Mouse (Mus musculus) monocyte, adult 5-6 weeks (primary cell): ENCODE measurements at regions not wholly inside any gene's neighbourhood (a gene's known extent, or its start where the extent isn't known, plus 50 kb on each side); places are given as distances from the start of the nearest gene placed in this dataset.

Experiments
- ATAC-seq: fragments of 153-309, 156-312 bp; replicated peaks from 2 replicates; pipeline ENCODE4 v1.8.0; 2017; ENCODE audit warnings: mild to moderate bottlenecking; ENCODE audit not compliant: low TSS enrichment, insufficient number of reproducible peaks, severe bottlenecking, poor library complexity, low FRiP score

DNA sequence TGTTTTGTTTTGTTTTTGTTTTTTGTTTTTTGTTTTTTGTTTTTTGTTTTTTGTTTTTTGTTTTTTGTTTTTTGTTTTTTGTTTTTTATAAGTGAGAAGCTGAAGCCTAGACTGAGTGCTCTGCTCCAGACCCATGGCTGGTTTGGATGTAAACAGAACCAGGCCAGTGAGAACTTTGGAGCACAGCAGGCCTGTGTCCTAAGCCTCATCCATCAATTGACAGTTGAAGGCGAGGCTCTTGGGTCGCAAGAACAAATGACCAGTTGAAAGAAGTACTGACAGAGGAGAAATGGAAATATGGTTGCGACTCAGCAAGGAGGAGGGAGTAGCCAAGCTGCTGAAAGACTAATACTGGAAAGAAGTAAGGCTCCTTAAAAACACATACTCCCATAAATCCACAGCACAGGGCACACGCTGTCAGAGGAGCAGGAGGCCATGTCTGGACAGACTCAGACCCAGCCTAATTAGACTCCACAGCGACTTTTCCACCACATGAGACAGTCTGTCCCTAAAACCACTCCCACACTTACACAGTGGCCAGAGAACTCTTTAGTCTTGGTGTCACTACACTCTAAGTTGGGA, 240.6 kb upstream of the Akirin2 start:
- ATAC-seq, result no peak

GRCm38 (mm10) chr4:34315848-34316247, 234.9 kb upstream of the Akirin2 start:
- ATAC-seq, result no peak

DNA sequence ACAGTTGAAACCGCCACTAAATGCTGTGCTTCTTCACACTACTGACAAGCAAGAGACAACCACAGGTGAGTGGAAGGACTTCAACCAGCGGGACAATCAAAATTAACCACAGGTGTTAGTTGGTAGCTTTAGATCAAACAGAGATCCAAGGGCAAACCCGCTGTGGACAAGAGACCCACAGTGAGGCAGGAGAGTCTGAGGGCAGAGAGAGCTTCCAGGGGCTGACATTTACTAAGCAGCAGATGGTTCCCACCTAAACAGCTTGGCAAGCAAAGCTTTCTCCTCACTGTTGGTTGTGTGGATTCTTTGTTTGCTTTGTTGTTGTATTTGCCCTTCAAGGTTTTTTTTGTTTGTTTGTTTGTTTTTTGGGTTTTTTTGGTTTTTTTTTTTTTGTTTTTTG, 227.9 kb upstream of the Akirin2 start:
- ATAC-seq, result no peak

DNA sequence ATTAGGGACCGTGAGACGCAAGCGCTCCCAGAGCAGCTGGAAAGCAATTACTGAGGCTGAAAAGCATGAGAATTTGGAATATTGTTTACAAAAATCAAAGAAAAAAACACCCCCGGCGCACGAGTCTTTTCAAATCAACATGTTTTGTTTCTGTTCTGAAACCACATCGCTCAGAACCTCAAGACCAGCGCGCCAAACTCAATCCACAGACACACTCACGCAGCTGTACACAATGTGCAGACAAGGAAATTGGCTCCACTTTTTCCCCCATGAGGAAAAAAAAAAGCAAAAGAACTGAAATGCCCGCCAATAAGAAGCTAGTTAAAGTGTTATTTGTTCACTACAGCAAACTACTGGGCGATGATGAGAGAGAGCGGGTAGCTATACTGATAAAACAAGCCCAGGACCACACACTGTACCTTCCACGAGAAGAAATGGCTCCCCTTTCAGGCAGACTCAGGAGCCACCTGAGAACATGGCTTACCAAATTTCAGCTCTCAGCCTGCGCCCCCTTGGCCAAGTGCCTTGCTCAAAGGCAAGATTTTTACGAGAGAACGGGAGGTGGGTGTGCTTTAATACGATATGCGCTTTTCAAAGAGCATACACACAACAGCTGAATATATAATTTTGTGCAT, 222.5 kb upstream of the Akirin2 start:
- ATAC-seq, result no peak

DNA sequence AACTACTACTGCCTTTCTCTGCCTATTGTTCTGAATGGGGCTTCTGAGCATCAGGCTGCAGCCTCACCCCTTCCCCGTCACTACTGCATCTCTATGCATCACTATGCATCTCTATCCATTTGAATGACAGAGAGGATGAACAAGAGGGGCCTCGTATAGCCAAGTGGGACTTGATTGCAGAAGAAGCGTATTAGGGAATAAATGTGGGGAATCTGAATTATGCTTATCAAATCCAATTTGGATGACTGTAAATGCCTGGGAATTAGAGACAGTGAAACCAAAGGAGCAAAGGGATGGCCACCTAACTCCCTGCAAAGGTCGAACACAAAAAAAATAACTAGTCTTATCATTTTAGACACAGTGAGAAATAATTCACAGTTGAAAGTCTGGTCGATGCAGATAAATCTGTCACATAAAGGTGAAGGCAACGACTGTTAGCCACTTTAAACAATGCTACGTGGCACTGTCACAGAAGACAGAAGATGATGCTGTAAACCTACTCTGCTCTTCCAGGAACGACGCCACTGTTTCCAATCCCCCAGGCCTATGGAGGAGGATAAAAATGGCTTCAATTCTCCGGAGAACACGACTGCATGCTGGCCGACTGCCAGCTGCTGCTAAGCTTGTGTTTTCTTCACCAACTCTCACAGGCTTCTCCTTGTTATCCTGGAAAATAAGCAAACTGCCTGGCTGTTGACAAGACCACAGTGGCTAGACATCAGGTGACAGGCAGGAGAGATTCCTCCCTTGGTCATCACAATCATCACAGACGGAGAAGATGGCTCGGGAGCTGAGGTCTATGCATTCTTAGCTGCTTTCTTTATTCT, 213.6 kb upstream of the Akirin2 start:
- no peak for ATAC-seq

- ATAC-seq, result no peak
Measured at GRCm38 (mm10) chr4:34337852-34338251, 212.9 kb upstream of the Akirin2 start.

DNA sequence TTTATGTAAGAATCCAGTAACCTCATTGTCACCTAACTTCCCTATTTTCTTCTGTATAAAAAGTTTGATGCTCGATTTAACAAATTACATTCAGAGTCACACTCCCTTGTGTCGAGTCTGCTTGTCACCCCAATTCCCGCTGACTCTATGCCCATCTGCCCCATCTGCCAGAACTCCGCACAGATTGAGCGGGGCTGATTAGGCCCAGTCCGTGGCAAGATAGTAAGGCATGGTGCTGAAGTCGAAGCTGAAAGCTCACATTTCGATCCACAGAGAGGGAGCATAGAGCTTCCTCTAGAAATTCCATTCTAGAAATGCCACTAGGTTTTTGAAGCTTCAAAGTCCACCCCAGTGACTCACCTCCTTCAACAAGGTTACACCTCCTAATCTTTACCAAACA, 210.7 kb upstream of the Akirin2 start:
- no peak for ATAC-seq

DNA sequence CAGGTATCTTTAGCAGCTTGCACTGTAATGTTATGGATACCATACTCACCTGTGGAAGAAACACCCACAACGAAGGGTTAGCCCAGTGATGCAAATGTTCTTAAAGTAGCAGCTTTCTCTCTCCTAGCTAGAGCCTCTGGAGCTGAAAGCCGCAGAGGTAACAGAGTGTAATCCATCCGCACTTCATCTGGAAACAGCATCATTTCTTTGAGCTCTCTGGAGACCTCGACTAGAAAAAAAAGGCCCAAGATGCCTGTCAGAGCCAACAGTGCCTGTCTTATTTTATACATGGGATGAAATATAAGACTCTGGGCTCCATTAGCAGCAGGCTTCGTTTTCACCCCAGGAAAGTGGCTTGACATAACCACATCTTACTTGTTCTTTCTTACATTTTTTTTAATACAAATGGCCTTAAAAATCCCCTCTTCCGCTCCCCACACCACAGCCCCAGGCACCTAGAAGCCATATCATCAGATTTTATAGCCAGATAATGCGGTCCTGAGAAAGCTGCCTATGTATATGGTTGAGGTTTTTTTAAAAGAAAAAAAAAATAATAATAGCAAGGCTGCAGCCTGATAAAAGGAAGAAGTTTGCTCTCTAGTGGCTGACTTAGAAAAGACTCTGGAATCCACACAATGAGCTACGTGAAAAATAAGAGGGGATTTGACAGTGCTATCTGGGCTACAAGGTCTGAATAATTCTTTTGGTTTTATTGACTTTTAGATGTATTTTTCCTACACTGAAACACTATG, 179.3 kb upstream of the Akirin2 start:
- no peak for ATAC-seq

- no peak for ATAC-seq
Measured at GRCm38 (mm10) chr4:34386338-34386967, 164.3 kb upstream of the Akirin2 start.

- ATAC-seq, result no peak
Measured at GRCm38 (mm10) chr4:34391499-34391898, 159.2 kb upstream of the Akirin2 start.

- ATAC-seq, result no peak
Measured at GRCm38 (mm10) chr4:34403061-34403460, 147.7 kb upstream of the Akirin2 start.

GRCm38 (mm10) chr4:34407181-34407580, 143.6 kb upstream of the Akirin2 start:
- no peak for ATAC-seq

DNA sequence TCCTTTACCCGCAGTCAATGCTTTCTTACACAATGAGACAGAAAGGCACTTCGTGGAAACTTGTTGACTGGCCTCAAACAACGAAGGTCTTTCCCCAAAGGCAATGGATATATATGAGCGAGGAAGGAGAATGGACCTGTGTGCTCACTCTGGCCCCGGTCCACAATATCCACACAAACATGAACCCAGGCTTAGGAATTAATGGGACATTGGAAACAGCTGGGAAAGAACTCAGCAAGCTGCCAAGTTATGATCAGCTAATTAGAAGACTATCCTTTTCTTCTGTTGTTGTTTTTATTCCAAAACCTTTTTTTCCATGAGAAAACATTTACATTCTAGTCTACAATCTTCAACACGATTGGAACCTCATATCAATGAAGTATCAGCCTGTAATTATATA, 129.8 kb upstream of the Akirin2 start:
- no peak for ATAC-seq

- no peak for ATAC-seq
Measured at GRCm38 (mm10) chr4:34424131-34424646, 126.5 kb upstream of the Akirin2 start.

DNA sequence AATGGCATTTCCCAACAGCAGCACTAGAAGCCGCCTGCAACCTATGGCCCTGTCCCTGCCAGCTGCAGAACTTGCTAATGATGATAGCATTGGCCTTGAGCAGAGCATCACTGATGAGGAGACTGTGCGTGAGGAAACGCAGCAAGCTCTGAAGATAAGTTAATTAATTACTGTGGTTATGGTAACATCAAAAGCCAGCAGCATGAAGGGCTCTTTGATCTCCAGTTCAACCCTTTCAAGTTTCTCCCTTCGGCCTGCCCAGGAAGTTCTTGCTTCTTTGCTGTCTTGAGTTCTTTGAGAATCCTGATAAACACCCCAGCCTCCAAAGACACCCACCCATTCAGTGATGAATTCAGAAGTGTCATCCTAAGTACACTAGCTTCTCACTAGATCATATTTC, 121.7 kb upstream of the Akirin2 start:
- ATAC-seq, result no peak

- ATAC-seq, result no peak
Measured at GRCm38 (mm10) chr4:34429456-34430235, 121.1 kb upstream of the Akirin2 start.

- no peak for ATAC-seq
Measured at GRCm38 (mm10) chr4:34437316-34437715, 113.4 kb upstream of the Akirin2 start.

DNA sequence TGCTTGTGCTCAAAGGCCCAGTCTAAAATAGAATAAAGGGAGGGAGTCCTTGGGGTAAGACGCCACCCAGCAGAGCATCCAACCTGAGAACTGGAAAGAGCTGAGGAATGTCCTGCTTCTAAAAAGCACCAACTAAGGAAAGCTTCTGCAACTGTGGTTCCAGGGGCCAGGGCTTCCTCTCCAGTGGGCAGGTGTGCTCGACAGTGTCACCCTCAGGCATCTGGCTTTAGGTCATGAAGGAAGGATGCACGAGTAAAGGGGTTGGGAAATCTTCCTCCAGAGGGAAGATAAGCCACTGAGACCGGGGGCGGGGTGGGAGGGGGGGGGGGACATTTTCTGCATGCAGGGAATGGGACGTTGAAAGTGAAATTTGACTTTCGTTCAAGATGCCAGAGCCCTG, 101.2 kb upstream of the Akirin2 start:
- ATAC-seq, result no peak
